Mouse (Mus musculus) myocyte (in vitro differentiated cells): Measurements from ENCODE around the gene Tprn.

Experiments
- CEBPB ChIP-seq: IDR thresholded peaks from 2 replicates; pipeline ENCODE4 v1.6.1; 2011; ENCODE audit warnings: mild to moderate bottlenecking, moderate library complexity; ENCODE audit not compliant: poor library complexity, insufficient read depth, severe bottlenecking
- MAX ChIP-seq: IDR thresholded peaks from one replicate; pipeline ENCODE4 v1.6.1; 2011; ENCODE audit warnings: low read depth, mild to moderate bottlenecking, control low read depth
- POLR2AphosphoS2 ChIP-seq: IDR thresholded peaks from one replicate; pipeline ENCODE4 v1.6.1; 2011; ENCODE audit warnings: low read depth, control low read depth; ENCODE audit not compliant: insufficient read length
- TCF3 ChIP-seq: IDR thresholded peaks from one replicate; pipeline ENCODE4 v1.6.1; 2011; ENCODE audit warnings: low read depth, control low read depth; ENCODE audit not compliant: insufficient read length

GRCm38 (mm10) chr2:25298046-25298445 lies 35.6 kb downstream of the Tprn start:
- TF ChIP-seq CEBPB: no peak
- no peak for TF ChIP-seq POLR2AphosphoS2
- TF ChIP-seq MAX: no peak
- TF ChIP-seq TCF3: no peak
